Mouse (Mus musculus) CH12.LX (cell line): ENCODE data around the gene Tufm.

ENCODE experiments used
- CHD1 ChIP-seq: IDR thresholded peaks from 2 replicates; pipeline ENCODE4 v1.6.1; 2012; ENCODE audit warnings: low read depth, low read length, improper control_type of control experiment, inconsistent platforms
- CTCF ChIP-seq, 2 experiments: IDR thresholded peaks in 1 of 2; conservative IDR thresholded peaks in 1 of 2; 2 replicates each; pipeline ENCODE4 v1.5.1; 2011 to 2012; ENCODE audit warnings: low read depth in 2 of 2, low read length in 2 of 2, improper control_type of control experiment in 1 of 2, inconsistent platforms in 1 of 2, mild to moderate bottlenecking in 1 of 2, moderate library complexity in 1 of 2
- EP300 ChIP-seq: IDR thresholded peaks from 2 replicates; pipeline ENCODE4 v1.6.1; 2011; ENCODE audit warnings: low read length, improper control_type of control experiment
- MYC ChIP-seq: IDR thresholded peaks from 2 replicates; pipeline ENCODE4 v1.6.1; 2011; ENCODE audit warnings: low read depth, mild to moderate bottlenecking, improper control_type of control experiment, low read length
- NELFE ChIP-seq: IDR thresholded peaks from 2 replicates; pipeline ENCODE4 v1.6.1; 2011; ENCODE audit warnings: low read depth, low read length, improper control_type of control experiment
- RCOR1 ChIP-seq: conservative IDR thresholded peaks from 2 replicates; pipeline ENCODE4 v1.6.1; 2012; ENCODE audit warnings: low read depth, mild to moderate bottlenecking, inconsistent platforms, low read length, improper control_type of control experiment
- UBTF ChIP-seq: IDR thresholded peaks from 2 replicates; pipeline ENCODE4 v1.6.1; 2012; ENCODE audit warnings: low read depth, mild to moderate bottlenecking, inconsistent platforms, low read length, improper control_type of control experiment, moderate library complexity
- USF1 ChIP-seq: IDR thresholded peaks from 2 replicates; pipeline ENCODE4 v1.6.1; 2014; ENCODE audit warnings: low read depth, mild to moderate bottlenecking, inconsistent platforms, low read length, improper control_type of control experiment

DNA sequence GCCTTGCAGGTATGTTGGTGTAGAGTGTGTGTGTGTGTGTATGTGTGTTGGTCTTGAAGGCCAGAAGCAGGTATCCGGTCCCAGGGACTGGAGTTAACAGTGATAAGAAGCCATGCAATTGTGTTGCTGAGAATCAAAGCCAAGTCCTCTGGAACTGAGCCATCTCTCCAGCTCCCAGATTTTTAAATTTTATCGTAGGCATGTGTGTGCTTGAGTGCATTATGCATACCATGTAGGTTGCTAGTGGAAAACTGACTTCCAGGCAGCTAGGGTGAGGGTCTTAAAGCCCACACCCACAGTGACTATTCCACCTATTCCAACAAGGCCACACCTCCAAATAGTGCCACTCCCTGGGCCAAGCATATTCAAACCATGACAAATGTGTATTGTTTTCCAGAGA lies 17.8 kb downstream of the Tufm start:
- TF ChIP-seq RCOR1 (no peak), CHD1 (no peak), USF1 (no peak), UBTF (no peak), MYC (no peak), CTCF (conservative IDR thresholded peaks at IDR 0.05 in 1 of 2, IDR thresholded peaks at IDR 0.05 in 1 of 2; ENCODE audit: low read depth in 2 of 2, low read length in 2 of 2) (no peak), EP300 (no peak), NELFE (no peak)
